Mouse (Mus musculus) CH12.LX (cell line): ENCODE data around the gene Wbp1l. TPM values are rescaled to one million over a fixed set of nuclear protein-coding genes. Genes with fewer than 3 reads are reported as not detected.
A peak's percentile ranks its signal among the peaks of the same experiment; 100 is the strongest.

Experiments
- DNase-seq: peaks from one replicate; pipeline ENCODE4 v3.0.0-alpha.2; 2013; ENCODE audit errors: extremely low read depth
- H3K27ac ChIP-seq: 2 replicates; pipeline ENCODE4 v1.5.1; 2012; ENCODE audit warnings: low read depth, mild to moderate bottlenecking, control low read depth, moderate library complexity; ENCODE audit not compliant: insufficient read depth
- H3K27me3 ChIP-seq: replicated peaks from 2 replicates; pipeline ENCODE3; 2012; ENCODE audit warnings: inconsistent platforms
- H3K36me3 ChIP-seq, 2 experiments: replicated peaks in 1 of 2; 2 replicates each; pipeline versions ENCODE3 to v1.6.1; 2012; ENCODE audit warnings: inconsistent platforms in 1 of 2, low read length in 1 of 2, mild to moderate bottlenecking in 1 of 2, mixed read lengths in 1 of 2, moderate library complexity in 1 of 2; ENCODE audit not compliant: control insufficient read depth in 1 of 2, insufficient read depth in 1 of 2
- H3K4me1 ChIP-seq, 2 experiments: 2 replicates each; pipeline ENCODE4 v1.6.1; 2012; ENCODE audit warnings: inconsistent platforms in 1 of 2, moderate library complexity in 1 of 2; ENCODE audit not compliant: insufficient read depth in 2 of 2, control insufficient read depth in 1 of 2
- H3K4me2 ChIP-seq: 2 replicates; pipeline ENCODE4 v1.6.1; 2012; ENCODE audit warnings: low read depth, mild to moderate bottlenecking, control low read depth; ENCODE audit not compliant: poor library complexity, insufficient read depth, severe bottlenecking
- H3K4me3 ChIP-seq, 3 experiments: fragments of 150-350 bp in 1 of 3; sonication (generic) in 1 of 3; replicated peaks in 1 of 3; 2 replicates each; pipeline versions ENCODE3 to v1.5.1; 2011 to 2012; ENCODE audit warnings: low read depth in 2 of 3, low read length in 2 of 3, mild to moderate bottlenecking in 2 of 3, moderate library complexity in 2 of 3, control low read depth in 1 of 3, improper control_type of control experiment in 1 of 3, inconsistent platforms in 1 of 3, mixed read lengths in 1 of 3; ENCODE audit not compliant: poor library complexity in 1 of 3
- H3K79me2 ChIP-seq: replicated peaks from 2 replicates; pipeline ENCODE4 v1.6.1; 2012; ENCODE audit warnings: mild to moderate bottlenecking, moderate library complexity; ENCODE audit not compliant: control insufficient read depth, poor library complexity, insufficient read depth, severe bottlenecking; ENCODE audit errors: extremely low read depth
- H3K9ac ChIP-seq: 2 replicates; pipeline ENCODE4 v1.6.1; 2012; ENCODE audit warnings: low read depth, mild to moderate bottlenecking, control low read depth, moderate library complexity; ENCODE audit not compliant: insufficient read depth
- H3K9me3 ChIP-seq: replicated peaks from 2 replicates; pipeline ENCODE3; 2012; ENCODE audit warnings: low read length, inconsistent platforms, mixed read lengths
- BHLHE40 ChIP-seq: IDR thresholded peaks from 2 replicates; pipeline ENCODE4 v1.6.1; 2011; ENCODE audit warnings: mild to moderate bottlenecking, low read depth, low read length, improper control_type of control experiment
- CHD2 ChIP-seq: IDR thresholded peaks from 2 replicates; pipeline ENCODE4 v1.6.1; 2011; ENCODE audit warnings: low read length, improper control_type of control experiment
- CTCF ChIP-seq, 2 experiments: IDR thresholded peaks in 1 of 2; conservative IDR thresholded peaks in 1 of 2; 2 replicates each; pipeline ENCODE4 v1.5.1; 2011 to 2012; ENCODE audit warnings: low read depth in 2 of 2, low read length in 2 of 2, improper control_type of control experiment in 1 of 2, inconsistent platforms in 1 of 2, mild to moderate bottlenecking in 1 of 2, moderate library complexity in 1 of 2
- E2F4 ChIP-seq: IDR thresholded peaks from 2 replicates; pipeline ENCODE4 v1.6.1; 2011; ENCODE audit warnings: low read depth, low read length, improper control_type of control experiment; ENCODE audit not compliant: insufficient replicate concordance
- ELF1 ChIP-seq: IDR thresholded peaks from 2 replicates; pipeline ENCODE4 v1.6.1; 2014; ENCODE audit warnings: low read depth, mild to moderate bottlenecking, inconsistent platforms, low read length, improper control_type of control experiment
- EP300 ChIP-seq: IDR thresholded peaks from 2 replicates; pipeline ENCODE4 v1.6.1; 2011; ENCODE audit warnings: low read length, improper control_type of control experiment
- GABPA ChIP-seq: IDR thresholded peaks from 2 replicates; pipeline ENCODE4 v1.6.1; 2012; ENCODE audit warnings: low read depth, low read length, improper control_type of control experiment, inconsistent platforms; ENCODE audit not compliant: insufficient replicate concordance
- HCFC1 ChIP-seq: IDR thresholded peaks from 2 replicates; pipeline ENCODE4 v1.6.1; 2012; ENCODE audit warnings: low read depth, mild to moderate bottlenecking, inconsistent platforms, low read length, improper control_type of control experiment
- IRF4 ChIP-seq: IDR thresholded peaks from 2 replicates; pipeline ENCODE4 v1.6.1; 2014; ENCODE audit warnings: low read depth, mild to moderate bottlenecking, inconsistent platforms, low read length, improper control_type of control experiment
- JUN ChIP-seq: IDR thresholded peaks from 2 replicates; pipeline ENCODE4 v1.6.1; 2011; ENCODE audit warnings: low read depth, mild to moderate bottlenecking, low read length, improper control_type of control experiment, moderate library complexity; ENCODE audit not compliant: insufficient read depth
- JUND ChIP-seq: conservative IDR thresholded peaks from 2 replicates; pipeline ENCODE4 v1.6.1; 2011; ENCODE audit warnings: low read depth, low read length, improper control_type of control experiment
- KAT2A ChIP-seq: IDR thresholded peaks from 2 replicates; pipeline ENCODE4 v1.6.1; 2012; ENCODE audit warnings: low read length, improper control_type of control experiment, inconsistent platforms; ENCODE audit not compliant: insufficient replicate concordance
- MAFK ChIP-seq: IDR thresholded peaks from 2 replicates; pipeline ENCODE4 v1.6.1; 2011; ENCODE audit warnings: low read length, improper control_type of control experiment; ENCODE audit not compliant: insufficient replicate concordance
- MAX ChIP-seq: IDR thresholded peaks from 2 replicates; pipeline ENCODE4 v1.6.1; 2011; ENCODE audit warnings: low read length, improper control_type of control experiment
- MAZ ChIP-seq: IDR thresholded peaks from 2 replicates; pipeline ENCODE4 v1.6.1; 2012; ENCODE audit warnings: low read depth, mild to moderate bottlenecking, inconsistent platforms, low read length, improper control_type of control experiment, moderate library complexity
- MEF2A ChIP-seq: IDR thresholded peaks from 2 replicates; pipeline ENCODE4 v1.6.1; 2014; ENCODE audit warnings: low read depth, mild to moderate bottlenecking, inconsistent platforms, low read length, improper control_type of control experiment, borderline replicate concordance
- MXI1 ChIP-seq: IDR thresholded peaks from 2 replicates; pipeline ENCODE4 v1.6.1; 2011; ENCODE audit warnings: mild to moderate bottlenecking, low read depth, low read length, improper control_type of control experiment
- MYC ChIP-seq: IDR thresholded peaks from 2 replicates; pipeline ENCODE4 v1.6.1; 2011; ENCODE audit warnings: low read depth, mild to moderate bottlenecking, improper control_type of control experiment, low read length
- NELFE ChIP-seq: IDR thresholded peaks from 2 replicates; pipeline ENCODE4 v1.6.1; 2011; ENCODE audit warnings: low read depth, low read length, improper control_type of control experiment
- NRF1 ChIP-seq: IDR thresholded peaks from 2 replicates; pipeline ENCODE4 v1.6.1; 2014; ENCODE audit warnings: low read depth, mild to moderate bottlenecking, inconsistent platforms, low read length, improper control_type of control experiment, moderate library complexity
- PAX5 ChIP-seq: IDR thresholded peaks from 2 replicates; pipeline ENCODE4 v1.6.1; 2012; ENCODE audit warnings: low read length, inconsistent platforms, mixed read lengths
- POLR2A ChIP-seq: IDR thresholded peaks from 2 replicates; pipeline ENCODE4 v1.6.1; 2011; ENCODE audit warnings: low read depth, mild to moderate bottlenecking, improper control_type of control experiment, low read length
- POLR2AphosphoS2 ChIP-seq: IDR thresholded peaks from 2 replicates; pipeline ENCODE4 v1.6.1; 2011; ENCODE audit warnings: low read depth, low read length, improper control_type of control experiment
- RAD21 ChIP-seq: IDR thresholded peaks from 2 replicates; pipeline ENCODE4 v1.6.1; 2011; ENCODE audit warnings: low read depth, mild to moderate bottlenecking, low read length, improper control_type of control experiment, moderate library complexity
- RCOR1 ChIP-seq: conservative IDR thresholded peaks from 2 replicates; pipeline ENCODE4 v1.6.1; 2012; ENCODE audit warnings: low read depth, mild to moderate bottlenecking, inconsistent platforms, low read length, improper control_type of control experiment
- SIN3A ChIP-seq: IDR thresholded peaks from 2 replicates; pipeline ENCODE4 v1.6.1; 2012; ENCODE audit warnings: low read length, improper control_type of control experiment, inconsistent platforms
- SMC3 ChIP-seq: IDR thresholded peaks from 2 replicates; pipeline ENCODE4 v1.6.1; 2011; ENCODE audit warnings: low read depth, low read length, improper control_type of control experiment
- TBP ChIP-seq: conservative IDR thresholded peaks from 2 replicates; pipeline ENCODE4 v1.6.1; 2011; ENCODE audit warnings: low read depth, low read length, improper control_type of control experiment
- TCF12 ChIP-seq: IDR thresholded peaks from 2 replicates; pipeline ENCODE4 v1.6.1; 2014; ENCODE audit warnings: low read depth, mild to moderate bottlenecking, inconsistent platforms, low read length, improper control_type of control experiment
- UBTF ChIP-seq: IDR thresholded peaks from 2 replicates; pipeline ENCODE4 v1.6.1; 2012; ENCODE audit warnings: low read depth, mild to moderate bottlenecking, inconsistent platforms, low read length, improper control_type of control experiment, moderate library complexity
- USF1 ChIP-seq: IDR thresholded peaks from 2 replicates; pipeline ENCODE4 v1.6.1; 2014; ENCODE audit warnings: low read depth, mild to moderate bottlenecking, inconsistent platforms, low read length, improper control_type of control experiment
- USF2 ChIP-seq: conservative IDR thresholded peaks from 2 replicates; pipeline ENCODE4 v1.6.1; 2011; ENCODE audit warnings: low read depth, low read length, improper control_type of control experiment
- ZKSCAN1 ChIP-seq: IDR thresholded peaks from 2 replicates; pipeline ENCODE4 v1.6.1; 2012; ENCODE audit warnings: low read depth, inconsistent platforms, low read length, improper control_type of control experiment, borderline replicate concordance
- ZMIZ1 ChIP-seq: IDR thresholded peaks from 2 replicates; pipeline ENCODE4 v1.6.1; 2012; ENCODE audit warnings: low read depth, mild to moderate bottlenecking, inconsistent platforms, low read length, improper control_type of control experiment
- ZNF384 ChIP-seq: IDR thresholded peaks from 2 replicates; pipeline ENCODE4 v1.6.1; 2012; ENCODE audit warnings: low read depth, low read length, improper control_type of control experiment, inconsistent platforms
- dilution Hi-C: fragments of 300-500 bp; cut with MboI; formaldehyde crosslinking; loops from 2 replicates; pipeline ENCODE4 v1.14.3; 2020; ENCODE audit warnings: low sequenced_read_pairs; ENCODE audit not compliant: extremely low pct_unique_long_range_greater_than_20kb, extremely low pct_ligation_motif_present
- in situ Hi-C: fragments of 300-500 bp; cut with MboI; formaldehyde crosslinking; loops from 3 replicates; pipeline ENCODE4 v1.14.3; 2019; ENCODE audit warnings: low sequenced_read_pairs, low pct_ligation_motif_present, low pct_unique_long_range_greater_than_20kb, mixed read lengths
- polyA plus RNA-seq: library from polyadenylated mRNA; unstranded; fragments of >175 nt; gene quantifications from 2 replicates; pipeline ENCODE4 v1.2.1, GENCODE M21; 2012; ENCODE audit warnings: low read depth; ENCODE audit not compliant: insufficient read length
- total RNA-seq, 2 experiments: library from RNA; depleted of rRNA; stranded (reverse); fragments of 300-350 nt in 1 of 2; fragments of >200 nt in 1 of 2; gene quantifications; 2 replicates each; pipeline ENCODE4 v1.2.3; 2012 to 2014

The Wbp1l gene
- total RNA-seq (2012; rRNA removed) (17.4 and 20.2 TPM in 2 replicates), total RNA-seq (2014; rRNA removed) (10.6 and 11.6 TPM in 2 replicates), polyA plus RNA-seq (22.3 and 23.5 TPM in 2 replicates)

DNA sequence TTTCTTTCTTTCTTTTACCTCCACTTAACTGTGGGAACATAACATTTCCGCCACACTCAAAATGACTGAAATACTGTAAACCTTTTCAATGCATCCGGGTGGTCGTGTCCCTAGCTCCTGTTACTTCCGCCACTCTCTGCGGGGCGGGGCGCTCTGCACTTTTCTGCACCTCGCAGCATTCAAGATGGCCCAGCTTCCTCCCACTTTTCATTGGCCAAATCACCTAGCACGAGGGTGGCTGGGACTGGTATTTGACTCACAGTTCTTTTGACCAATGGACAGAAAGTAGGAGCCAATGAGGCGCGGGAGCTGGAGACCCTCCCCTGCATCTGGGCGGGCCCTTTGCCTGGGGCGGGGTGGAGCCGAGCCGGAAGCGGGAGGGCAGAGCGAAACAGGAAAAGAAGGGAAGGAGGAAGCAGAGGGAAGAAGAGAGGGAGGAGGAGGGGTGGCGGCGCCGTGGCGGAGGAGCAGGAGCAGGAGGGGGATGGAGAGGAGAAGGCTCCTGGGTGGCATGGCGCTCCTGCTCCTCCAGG is at the start of gene Wbp1l:
TSS of gene Wbp1l (plus strand) at position 365 of the 533 bp plus-strand sequence.
- dilution Hi-C loops (no loop called here), in situ Hi-C loops (no loop called here)
- Histone ChIP-seq H3K4me1 (peaks cover 9 to 34% of the 10 kb centered on the region in 2 experiments; a peak in 3 of 4 replicates), H3K27me3 (no peaks in the 10 kb centered on the region), H3K9me3 (no peaks in the 10 kb centered on the region), H3K79me2 (peaks cover 45% of the 10 kb centered on the region), H3K9ac (peak within 1 kb of the TSS; percentile 64), H3K36me3 (peaks cover 3 to 55% of the 10 kb centered on the region in 2 experiments), H3K4me3 (peak within 1 kb of the TSS; percentile 90 to 96 (median 93)), H3K27ac (no peak within 1 kb of the TSS), H3K4me2 (peak within 1 kb of the TSS; percentile 65)
- DNase-seq, result peak; percentile 100
- TF ChIP-seq USF2, result no peak
- TF ChIP-seq UBTF, result no peak
- peak; percentile 77; the same call in 1 of the 2 replicates for TF ChIP-seq IRF4
- TF ChIP-seq ZNF384, result peak; percentile 79
- TF ChIP-seq SMC3, result no peak
- peak; percentile 28; the same call in 1 of the 2 replicates for TF ChIP-seq MAFK
- TF ChIP-seq JUND, result 0 out of 2 replicates have a peak, but pooled peaks have one; percentile 23
- TF ChIP-seq MYC, result peak; percentile 79
- peak; percentile 36; the same call in 1 of the 2 replicates for TF ChIP-seq GABPA
- 0 out of 2 replicates have a peak, but pooled peaks have one; percentile 41 for TF ChIP-seq E2F4
- peak; percentile 85 for TF ChIP-seq SIN3A
- TF ChIP-seq NRF1, result peak; percentile 71
- no peak for TF ChIP-seq PAX5
- no peak for TF ChIP-seq TBP
- no peak for TF ChIP-seq EP300
- TF ChIP-seq BHLHE40, result peak; percentile 56
- TF ChIP-seq USF1, result peak; percentile 38
- peak; percentile 82 for TF ChIP-seq ZMIZ1
- 0 out of 2 replicates have a peak, but pooled peaks have one; percentile 40 for TF ChIP-seq POLR2AphosphoS2
- TF ChIP-seq ELF1, result peak; percentile 100
- TF ChIP-seq MAZ, result peak; percentile 98
- TF ChIP-seq RCOR1, result peak; percentile 74; the same call in 1 of the 2 replicates
- TF ChIP-seq NELFE, result peak; percentile 58; the same call in 1 of the 2 replicates
- TF ChIP-seq POLR2A, result peak; percentile 63; the same call in 1 of the 2 replicates
- no peak for TF ChIP-seq ZKSCAN1
- TF ChIP-seq KAT2A, result peak; percentile 91; the same call in 1 of the 2 replicates
- TF ChIP-seq RAD21, result no peak
- TF ChIP-seq MAX, result peak; percentile 63; the same call in 1 of the 2 replicates
- peak; percentile 42; the same call in 1 of the 2 replicates for TF ChIP-seq TCF12
- no peak for TF ChIP-seq JUN
- TF ChIP-seq CTCF (conservative IDR thresholded peaks at IDR 0.05 in 1 of 2, IDR thresholded peaks at IDR 0.05 in 1 of 2; ENCODE audit: low read depth in 2 of 2, low read length in 2 of 2), result no peak
- TF ChIP-seq MEF2A, result 0 out of 2 replicates have a peak, but pooled peaks have one; percentile 49
- peak; percentile 94 for TF ChIP-seq CHD2
- TF ChIP-seq HCFC1, result peak; percentile 96
- TF ChIP-seq MXI1, result peak; percentile 89
